Comparison of ENCODE assay signal across 14 mouse cellular contexts in the genomic region with DNA sequence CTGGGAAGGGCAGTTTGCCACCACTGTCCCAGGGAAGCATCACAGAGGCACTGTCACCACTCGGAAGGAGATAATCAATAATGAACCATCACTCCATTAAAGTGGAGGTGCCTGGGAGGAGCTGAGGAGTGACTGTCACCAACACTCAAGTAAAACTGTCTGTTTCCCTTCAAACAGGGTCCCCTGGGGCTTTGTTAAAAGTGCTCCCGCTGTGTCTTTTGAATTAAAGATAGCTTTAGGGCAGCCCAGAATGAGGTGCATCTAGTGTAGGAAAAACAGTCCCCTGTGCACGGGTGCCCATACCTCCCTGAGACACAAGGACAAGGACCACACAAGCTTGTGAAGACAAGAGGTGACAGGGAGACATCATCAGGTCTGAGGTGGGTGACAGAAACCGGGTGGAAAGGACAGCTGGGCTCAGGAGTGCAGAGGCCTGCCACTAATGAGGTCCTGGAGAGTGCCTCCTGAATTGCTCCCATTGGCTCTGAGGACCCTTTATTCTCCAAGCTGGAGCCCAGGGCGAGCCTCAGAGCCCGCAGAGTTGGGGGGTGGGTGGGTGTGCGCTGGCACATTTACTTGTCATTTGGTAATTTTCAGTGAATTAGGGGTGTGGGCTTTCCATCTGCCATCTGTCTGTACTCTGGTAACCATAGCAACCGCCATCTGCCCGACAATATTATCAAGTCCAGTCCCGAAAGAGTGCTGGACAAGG. TPM values are rescaled to one million over a fixed set of nuclear protein-coding genes. Genes with fewer than 3 reads are reported as not detected.
DNase-seq lines count a peak whose midpoint lies in the region; ATAC-seq and TF ChIP-seq lines count a peak whose summit lies in the region.
"Had no signal": no experiment of that assay in that cellular context is flagged by ENCODE, and none has a peak within 500 bp of the region (broad histone marks: within the 10 kb centered on the region; RNA-seq: fewer than 3 reads in every experiment).

No protein-coding gene starts in this region.

- H3K4me2 ChIP-seq in heart, embryonic 16.5 days (ENCODE audit: low read depth, low read length) = no peak overlapping the region
- peak overlapping the region; percentile 68 for H3K4me2 ChIP-seq in forebrain, embryonic 15.5 days (replicated peaks)
- H3K4me2 ChIP-seq: limb, embryonic 15.5 days had no signal

- H3K4me1 ChIP-seq in heart, embryonic 16.5 days (ENCODE audit: control insufficient read depth, insufficient read depth, low read length) = peaks cover 34% of the 10 kb centered on the region
- H3K4me1 ChIP-seq in forebrain, embryonic 15.5 days = peaks cover 74% of the 10 kb centered on the region
- peaks cover 78% of the 10 kb centered on the region for H3K4me1 ChIP-seq in midbrain, embryonic 10.5 days
- peaks cover 33% of the 10 kb centered on the region for H3K4me1 ChIP-seq in olfactory bulb, adult 2 months (ENCODE audit: control insufficient read depth, insufficient read depth, low read length)

- H3K36me3 ChIP-seq in heart, embryonic 16.5 days (ENCODE audit: control insufficient read depth, insufficient read depth) = no peaks in the 10 kb centered on the region
- H3K36me3 ChIP-seq in forebrain, embryonic 15.5 days = peaks cover 13% of the 10 kb centered on the region; the same call in 1 of the 2 replicates
- H3K36me3 ChIP-seq in midbrain, embryonic 10.5 days = peaks cover 4% of the 10 kb centered on the region; the same call in 1 of the 2 replicates
- H3K36me3 ChIP-seq: limb, embryonic 15.5 days had no signal

- DNase-seq in heart, adult 11 months = no peak
- peak; percentile 55 for DNase-seq in midbrain, embryonic 10.5 days (ENCODE audit: low spot score)
- DNase-seq in urinary bladder, adult 18-20 months (ENCODE audit: low spot score in 2 of 2) = no peak
- no peak for DNase-seq in spleen, adult 12 weeks (ENCODE audit: low spot score)
- no peak for DNase-seq in left cerebral cortex, adult 18-20 months (ENCODE audit: low spot score in 2 of 2)
- DNase-seq: adrenal gland, postnatal 25 days; lung, postnatal 14 days; right cerebral cortex, postnatal 4 days had no signal

- no peak for TF ChIP-seq CTCF in olfactory bulb, adult 2 months (IDR thresholded peaks at IDR 0.05; ENCODE audit: insufficient read depth, low read depth, low read length)

- no peak for TF ChIP-seq POLR2A in olfactory bulb, adult 2 months (IDR thresholded peaks at IDR 0.05; ENCODE audit: insufficient read depth, low read depth, low read length)

- peak overlapping the region; percentile 3; the same call in 1 of the 2 replicates for H3K9ac ChIP-seq in heart, embryonic 16.5 days (ENCODE audit: low read length)
- peak overlapping the region; percentile 95 for H3K9ac ChIP-seq in forebrain, embryonic 15.5 days (replicated peaks)
- H3K9ac ChIP-seq: limb, embryonic 15.5 days had no signal

- no peaks in the 10 kb centered on the region for H3K9me3 ChIP-seq in heart, embryonic 16.5 days (replicated peaks; ENCODE audit: control insufficient read depth, low read length)
- no peaks in the 10 kb centered on the region for H3K9me3 ChIP-seq in forebrain, embryonic 15.5 days
- no peaks in the 10 kb centered on the region for H3K9me3 ChIP-seq in midbrain, embryonic 10.5 days (replicated peaks)
- H3K9me3 ChIP-seq: limb, embryonic 15.5 days had no signal

- H3K27ac ChIP-seq in heart, embryonic 16.5 days (ENCODE audit: low read length) = no peak overlapping the region
- H3K27ac ChIP-seq in forebrain, embryonic 15.5 days (replicated peaks) = peak overlapping the region; percentile 99
- peak overlapping the region; percentile 84 for H3K27ac ChIP-seq in midbrain, embryonic 10.5 days (replicated peaks)
- no peak overlapping the region for H3K27ac ChIP-seq in olfactory bulb, adult 2 months (ENCODE audit: insufficient read depth, low read depth, low read length)
- H3K27ac ChIP-seq: limb, embryonic 15.5 days had no signal

- peaks cover 56% of the 10 kb centered on the region for H3K27me3 ChIP-seq in heart, embryonic 16.5 days (ENCODE audit: control insufficient read depth, insufficient read depth, low read length)
- no peaks in the 10 kb centered on the region for H3K27me3 ChIP-seq in forebrain, embryonic 15.5 days
- peaks cover 77% of the 10 kb centered on the region for H3K27me3 ChIP-seq in midbrain, embryonic 10.5 days (ENCODE audit: low read depth, poor library complexity, severe bottlenecking)

- H3K4me3 ChIP-seq in heart, embryonic 16.5 days (ENCODE audit: low read length) = no peak overlapping the region
- H3K4me3 ChIP-seq in forebrain, embryonic 15.5 days = peak overlapping the region; percentile 87
- peak overlapping the region; percentile 62 for H3K4me3 ChIP-seq in midbrain, embryonic 10.5 days
- H3K4me3 ChIP-seq in olfactory bulb, adult 2 months (ENCODE audit: insufficient read depth, low read depth, low read length) = peak overlapping the region; percentile 34
- H3K4me3 ChIP-seq: limb, embryonic 15.5 days had no signal

- ATAC-seq in heart, embryonic 16.5 days (replicated peaks; ENCODE audit: extremely low read depth, insufficient read depth, low FRiP score) = no peak
- ATAC-seq in forebrain, embryonic 15.5 days (replicated peaks) = peak; percentile 62

- 18% methylated on average over 10 of the region's 10 CpGs for WGBS in heart, embryonic 16.5 days
- WGBS in forebrain, embryonic 15.5 days = under 1% methylated on average over 10 of the region's 10 CpGs
- WGBS in midbrain, embryonic 10.5 days = 9% methylated on average over 10 of the region's 10 CpGs
- WGBS in olfactory bulb, adult 2 months = 27% methylated on average over 10 of the region's 10 CpGs

RNA-seq across cellular contexts. Expression of gene Igfbpl1, which starts 2.5 kb away (rescaled TPM):
- 1.5 TPM in 2 replicates for polyA plus RNA-seq in heart, embryonic 16.5 days (2015; fragmentation: Nextera tagmentation; extraction: Ambion mirVana)
- polyA plus RNA-seq in forebrain, embryonic 15.5 days (2015; fragmentation: Nextera tagmentation; extraction: Ambion mirVana) = 114 and 126 TPM in 2 replicates
- 13.8 and 23.1 TPM in 2 replicates for polyA plus RNA-seq in midbrain, embryonic 10.5 days (2016; fragmentation: Nextera tagmentation; extraction: Ambion mirVana)
- polyA plus RNA-seq in olfactory bulb, adult 2 months (2012; ENCODE audit: insufficient read depth, insufficient read length, low replicate concordance, missing spikeins) = not detected in 2 replicates
- under 1 TPM in 1 of 2 experiments, not detected in 1; 0.51 TPM for total RNA-seq in left cerebral cortex, adult 18-20 months (2021)
- total RNA-seq: adrenal gland, postnatal 25 days; common myeloid progenitor, adult 5-6 weeks; gastrocnemius, adult 18-20 months had no signal

RNA-seq across cellular contexts. Expression of gene Stra6l, which starts 24.3 kb away (rescaled TPM):
- polyA plus RNA-seq in heart, embryonic 16.5 days (2015; fragmentation: Nextera tagmentation; extraction: Ambion mirVana) = 0.05 and 0.12 TPM in 2 replicates
- 1.5 and 1.6 TPM in 2 replicates for polyA plus RNA-seq in forebrain, embryonic 15.5 days (2015; fragmentation: Nextera tagmentation; extraction: Ambion mirVana)
- polyA plus RNA-seq in midbrain, embryonic 10.5 days (2016; fragmentation: Nextera tagmentation; extraction: Ambion mirVana) = 0.11 and 0.17 TPM in 2 replicates
- not detected in 2 replicates for polyA plus RNA-seq in olfactory bulb, adult 2 months (2012; ENCODE audit: insufficient read depth, insufficient read length, low replicate concordance, missing spikeins)
- total RNA-seq in left cerebral cortex, adult 18-20 months (2021) = under 1 TPM in 1 of 2 experiments, not detected in 1; 0.07 TPM
- total RNA-seq: common myeloid progenitor, adult 5-6 weeks; gastrocnemius, adult 18-20 months had no signal

RNA-seq across cellular contexts. Expression of gene Aldh1b1, which starts 25.4 kb away (rescaled TPM):
- 173 and 184 TPM in 2 replicates for polyA plus RNA-seq in heart, embryonic 16.5 days (2015; fragmentation: Nextera tagmentation; extraction: Ambion mirVana)
- 25.7 and 27.4 TPM in 2 replicates for polyA plus RNA-seq in forebrain, embryonic 15.5 days (2015; fragmentation: Nextera tagmentation; extraction: Ambion mirVana)
- 4.6 and 5.1 TPM in 2 replicates for polyA plus RNA-seq in midbrain, embryonic 10.5 days (2016; fragmentation: Nextera tagmentation; extraction: Ambion mirVana)
- not detected in 2 replicates for polyA plus RNA-seq in olfactory bulb, adult 2 months (2012; ENCODE audit: insufficient read depth, insufficient read length, low replicate concordance, missing spikeins)
- 1 to 10 TPM; 4.6 to 4.7 TPM for total RNA-seq in left cerebral cortex, adult 18-20 months (2021)

Comparison
In these comparisons a context has a peak if more than half of its experiments do, and no peak if none do; other contexts are left out.
1. H3K27ac ChIP-seq: peak in forebrain, embryonic 15.5 days (single experiment) and midbrain, embryonic 10.5 days (single experiment); none in heart, embryonic 16.5 days (single experiment) and olfactory bulb, adult 2 months (single experiment).